Mouse (Mus musculus) testis, adult 2 months (tissue): ENCODE measurements around the gene Eif2ak4.

Experiments used
- CTCF ChIP-seq: fragments of 200-500 bp; IDR thresholded peaks from 2 replicates; pipeline ENCODE4 v1.5.1; 2012; ENCODE audit warnings: low read depth, mild to moderate bottlenecking, inconsistent platforms, low read length, moderate library complexity; ENCODE audit not compliant: control insufficient read depth, insufficient read depth, insufficient replicate concordance
- POLR2A ChIP-seq: fragments of 200-500 bp; IDR thresholded peaks from 2 replicates; pipeline ENCODE4 v1.6.1; 2012; ENCODE audit warnings: low read depth, mild to moderate bottlenecking, inconsistent platforms, low read length, moderate library complexity; ENCODE audit not compliant: control insufficient read depth

DNA sequence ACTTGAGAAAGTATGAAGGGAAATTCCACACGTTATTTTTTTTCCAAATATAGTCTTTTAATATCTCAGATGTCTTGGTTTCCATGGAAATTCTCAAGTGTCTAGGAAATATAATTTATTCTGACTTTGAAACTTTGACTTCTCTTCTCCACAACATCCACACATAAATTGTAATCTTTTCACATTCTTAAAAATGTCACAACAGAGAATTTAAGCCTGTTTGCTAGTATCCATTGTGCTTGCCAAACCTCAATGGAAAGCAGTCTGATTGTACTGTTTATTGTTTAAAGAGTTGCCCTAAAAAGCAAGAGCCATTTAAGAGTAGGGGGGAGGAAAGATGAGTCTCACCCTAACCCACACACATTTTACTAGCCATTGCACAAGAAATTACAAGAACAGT, 16.6 kb upstream of the Eif2ak4 start:
- TF ChIP-seq POLR2A (no peak), CTCF (no peak)
